Mouse (Mus musculus) stomach, postnatal 0 days (tissue): ENCODE data around the gene H2afv.

Experiments used
- CTCF ChIP-seq: IDR thresholded peaks from 2 replicates; pipeline ENCODE4 v1.5.1; 2016; ENCODE audit warnings: antibody characterized with exemption, low read depth, mild to moderate bottlenecking, moderate library complexity
- EP300 ChIP-seq: optimal IDR thresholded peaks from 2 replicates; pipeline ENCODE3; 2016; ENCODE audit warnings: antibody characterized with exemption

GRCm38 (mm10) chr11:6417069-6417468, 27.2 kb downstream of the H2afv start:
- TF ChIP-seq EP300 (no peak), CTCF (no peak)
